Comparison of ENCODE assay signal across 1 mouse cellular context in the genomic region with DNA sequence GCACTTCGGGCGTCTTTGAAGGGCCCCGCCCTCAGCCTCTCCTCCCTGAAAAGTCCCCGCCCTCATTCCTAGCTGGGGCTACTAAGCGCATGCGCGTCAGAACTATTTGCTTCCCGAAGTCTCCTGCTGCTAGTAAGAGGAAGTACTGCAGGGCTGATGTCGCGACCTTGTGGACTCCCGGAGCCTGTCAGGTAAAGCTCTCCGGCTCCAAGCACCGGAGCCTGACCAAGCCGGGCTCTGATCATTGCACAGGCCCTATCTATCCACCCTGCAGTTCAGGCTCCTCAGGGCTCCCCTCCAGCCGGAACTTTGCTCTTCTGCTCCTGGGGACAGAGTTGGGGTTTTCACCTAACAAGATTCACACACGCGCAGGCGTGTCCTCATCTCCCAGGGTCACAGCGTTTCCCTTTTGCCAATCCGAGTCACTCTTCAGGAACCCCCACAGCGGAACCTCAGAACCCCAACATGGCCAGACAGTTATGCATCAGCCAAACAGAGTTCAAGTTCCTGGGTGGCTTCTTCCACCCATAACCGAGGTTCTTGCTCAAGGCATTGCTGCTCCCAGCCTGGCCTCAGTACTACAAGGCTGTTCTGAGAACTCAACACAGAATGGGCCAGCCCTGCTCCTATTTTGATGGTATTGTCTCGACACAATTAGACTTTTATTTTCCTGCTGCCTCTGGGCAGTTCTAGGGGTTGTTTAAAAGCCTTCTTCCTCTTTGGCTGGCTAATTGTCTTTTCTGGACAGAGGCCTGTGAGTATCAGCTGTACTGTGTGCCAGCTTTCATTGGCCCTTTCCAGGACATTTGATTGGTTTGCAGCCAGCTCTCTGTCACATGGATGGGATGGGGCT.
TF ChIP-seq lines count a peak whose summit lies in the region.

TSS of gene Nudt7 (plus strand) at position 48 of the 853 bp plus-strand sequence.

TF ChIP-seq in CH12.LX, 34 proteins besides CTCF, POLR2A, EP300 and RAD21 (continued from another document):
- TF ChIP-seq SIN3A (IDR thresholded peaks at IDR 0.05; ENCODE audit: low read length) (peak; percentile 64), MAX (IDR thresholded peaks at IDR 0.05; ENCODE audit: low read length) (0 out of 2 replicates have a peak, but pooled peaks have one; percentile 35), MEF2A (IDR thresholded peaks at IDR 0.05; ENCODE audit: borderline replicate concordance, low read depth, low read length) (no peak), MYC (IDR thresholded peaks at IDR 0.05; ENCODE audit: low read depth, low read length) (no peak; the same call in 1 of the 2 replicates), TCF12 (IDR thresholded peaks at IDR 0.05; ENCODE audit: low read depth, low read length) (peak; percentile 58), IRF4 (IDR thresholded peaks at IDR 0.05; ENCODE audit: low read depth, low read length) (no peak), CHD2 (IDR thresholded peaks at IDR 0.05; ENCODE audit: low read length) (no peak), SMC3 (IDR thresholded peaks at IDR 0.05; ENCODE audit: low read depth, low read length) (no peak), JUND (conservative IDR thresholded peaks at IDR 0.05; ENCODE audit: low read depth, low read length) (no peak)
